Mouse (Mus musculus) adrenal gland, postnatal 10 days (tissue): Measurements from ENCODE around the gene Ube2k. TPM values are rescaled to one million over a fixed set of nuclear protein-coding genes. Genes with fewer than 3 reads are reported as not detected.
"Not testable (repeated sequence)": the region's sequence is repeated elsewhere in the genome, so short reads cannot be mapped to it uniquely, and the experiment has no call there.

Source experiments
- DNase-seq: peaks from one replicate; pipeline ENCODE4 v3.0.0; 2021; ENCODE audit warnings: mixed read lengths
- long read RNA-seq, 2 experiments: library from polyadenylated mRNA; stranded (forward); transcript quantifications; one replicate each; pipeline ENCODE4 v2.0.0; 2021
- total RNA-seq, 2 experiments: library from RNA; stranded (reverse); gene quantifications; 2 replicates each; pipeline ENCODE4 v1.2.3; 2021

Gene Ube2k
- 10 to 100 TPM; 91.1 to 92.7 TPM for total RNA-seq
- long read RNA-seq, experiment 1, full-length matches to known transcripts: 81 of 106 reads
- long read RNA-seq, experiment 1, partial matches to known transcripts: 18 of 106 reads
- long read RNA-seq, experiment 1, other reads (novel, unspliced or antisense): 7 of 106 reads
- long read RNA-seq, experiment 2, full-length matches to known transcripts: 56 of 73 reads
- long read RNA-seq, experiment 2, partial matches to known transcripts: 14 of 73 reads
- long read RNA-seq, experiment 2, other reads (novel, unspliced or antisense): 3 of 73 reads

DNA sequence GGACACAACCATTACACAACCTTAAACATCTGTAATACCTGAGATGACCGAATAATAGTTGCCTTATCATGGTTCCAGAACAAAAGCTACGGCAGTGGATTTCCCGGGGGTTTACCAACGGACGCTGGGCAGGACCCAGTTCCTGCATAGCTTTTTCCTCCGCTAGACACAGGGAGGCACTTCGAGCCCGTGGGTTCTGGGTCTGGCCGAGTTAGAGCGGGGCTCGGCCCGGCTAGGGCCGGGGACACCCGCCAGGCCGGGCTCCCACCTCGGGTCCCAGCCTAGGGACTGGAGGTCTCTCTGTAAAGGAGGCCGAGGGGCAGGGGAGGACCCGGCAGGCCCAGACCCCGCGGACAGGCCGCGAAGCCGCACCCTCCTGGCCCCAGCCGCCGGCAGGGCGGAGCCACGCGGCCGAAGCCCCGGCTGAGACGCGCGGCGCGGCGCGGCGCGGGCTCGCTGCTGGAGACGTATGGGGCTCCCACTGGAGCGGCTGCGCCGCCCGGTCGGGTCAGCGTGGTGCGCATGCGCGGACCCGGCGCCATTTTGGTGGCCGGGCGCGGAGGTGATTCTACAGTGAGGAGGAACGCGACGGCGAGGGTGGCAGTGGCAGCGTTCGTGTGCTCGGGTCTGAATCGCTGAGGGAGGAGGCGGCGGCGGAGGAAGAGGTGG, at the start of gene Ube2k, which contains the start of gene Smim14:
Ube2k (plus strand) TSS at position 483 of the 669 bp plus-strand sequence.
Smim14 (minus strand) TSS at position 434 of the 669 bp plus-strand sequence.
- DNase-seq: peak; percentile 96

DNA sequence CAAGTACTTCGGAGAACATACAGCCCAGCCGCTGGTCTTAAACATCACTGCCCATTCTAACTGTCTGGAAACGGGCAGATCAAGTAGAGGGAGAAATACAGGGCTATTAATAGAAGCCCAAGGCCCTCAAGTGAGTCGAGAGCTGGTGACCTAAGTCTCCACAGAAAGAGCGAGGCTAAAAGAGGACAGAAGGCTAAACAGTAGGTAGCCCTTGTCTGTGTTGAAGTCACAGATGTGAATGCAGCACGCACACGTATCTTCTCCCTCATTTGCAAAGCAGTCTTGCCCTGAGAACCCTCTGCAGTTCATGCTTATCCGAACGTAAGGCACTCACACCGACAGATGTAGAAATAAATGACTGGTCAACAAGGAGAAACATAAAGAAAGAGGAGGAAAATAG, 49.7 kb upstream of the Ube2k start:
- DNase-seq: no peak

DNA sequence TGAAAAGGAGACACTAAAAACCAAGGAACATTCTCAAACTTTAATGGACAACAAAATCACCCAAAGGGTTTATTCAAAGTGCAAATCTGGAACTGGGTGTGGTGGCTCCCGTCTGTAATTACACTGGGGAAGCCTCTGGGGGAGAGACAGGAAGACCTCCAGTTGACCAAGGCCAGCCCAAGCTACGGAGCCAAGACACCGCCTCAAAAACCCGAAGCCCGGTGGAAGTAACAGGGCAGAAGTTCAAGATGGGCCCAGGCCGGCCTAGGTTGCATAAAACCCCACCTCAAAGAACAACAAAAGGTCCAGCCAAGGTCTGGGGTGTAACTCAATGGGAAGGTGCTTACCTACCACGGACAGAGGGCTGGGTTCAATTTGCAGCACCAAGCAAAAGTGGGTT, 48.3 kb upstream of the Ube2k start:
- no peak for DNase-seq

DNA sequence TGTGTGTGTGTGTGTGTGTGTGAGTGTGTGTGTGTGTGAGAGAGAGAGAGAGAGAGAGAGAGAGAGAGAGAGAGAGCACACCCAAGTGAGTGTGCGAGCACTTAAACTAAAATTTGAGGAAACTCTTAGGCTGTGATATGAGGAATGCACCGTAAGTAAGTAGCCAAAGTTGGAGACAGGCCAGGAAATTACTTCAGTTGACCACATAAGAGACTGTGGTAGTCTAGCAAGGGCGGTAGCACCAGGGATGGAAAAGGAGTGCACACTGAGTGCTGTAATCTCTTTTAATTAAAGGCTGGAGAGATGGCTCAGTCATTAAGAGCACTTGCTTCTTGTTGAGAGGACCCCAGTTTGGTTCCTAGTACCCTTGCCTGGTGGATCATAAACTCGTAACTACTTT, 47.2 kb upstream of the Ube2k start:
- no peak for DNase-seq

DNA sequence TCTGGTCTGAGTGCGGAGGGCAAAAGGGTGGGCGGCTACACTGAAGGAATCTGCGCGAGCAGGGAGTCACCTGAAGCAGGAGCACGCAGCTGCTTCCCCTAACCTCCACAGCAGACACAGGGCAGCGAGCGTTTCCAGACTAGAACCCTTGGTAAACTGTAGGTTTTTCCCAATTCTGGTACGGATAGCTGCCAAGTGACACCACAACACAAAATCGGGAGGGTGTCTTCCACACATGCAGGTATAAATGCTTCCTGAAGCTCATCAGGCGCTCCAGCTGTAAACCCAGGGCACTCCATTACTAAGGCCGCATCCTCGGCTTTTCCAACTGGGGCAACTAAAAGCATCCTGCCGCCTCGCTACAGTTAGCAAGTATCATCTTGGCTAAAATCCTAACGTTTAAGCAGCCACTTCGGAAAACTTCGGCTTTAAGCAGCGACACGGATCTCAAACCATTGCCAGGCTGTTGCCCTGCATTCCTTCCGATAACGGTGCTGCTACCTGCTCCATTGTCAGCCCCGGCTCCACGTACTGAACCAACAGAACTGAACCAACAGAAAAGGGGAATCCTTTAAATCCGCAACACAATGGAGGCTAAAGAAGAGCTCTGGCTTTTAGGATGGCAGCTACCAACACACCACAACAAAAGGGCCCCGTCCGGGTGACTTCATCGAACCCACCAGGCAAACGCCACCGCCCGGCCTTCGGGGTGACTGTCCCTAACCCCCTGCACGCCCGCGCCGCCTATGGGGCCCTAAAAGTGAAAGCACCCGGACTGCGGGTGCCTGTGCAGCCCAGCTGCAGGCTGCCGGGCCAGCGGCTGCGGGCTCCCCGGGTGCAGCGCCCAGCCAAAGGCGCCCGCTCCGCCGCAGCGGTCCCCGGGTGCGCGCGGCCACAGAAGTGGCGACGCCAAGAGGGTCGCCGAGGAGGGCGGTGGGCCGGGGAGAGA, 45.0 kb upstream of the Ube2k start:
- peak; percentile 82 for DNase-seq

DNA sequence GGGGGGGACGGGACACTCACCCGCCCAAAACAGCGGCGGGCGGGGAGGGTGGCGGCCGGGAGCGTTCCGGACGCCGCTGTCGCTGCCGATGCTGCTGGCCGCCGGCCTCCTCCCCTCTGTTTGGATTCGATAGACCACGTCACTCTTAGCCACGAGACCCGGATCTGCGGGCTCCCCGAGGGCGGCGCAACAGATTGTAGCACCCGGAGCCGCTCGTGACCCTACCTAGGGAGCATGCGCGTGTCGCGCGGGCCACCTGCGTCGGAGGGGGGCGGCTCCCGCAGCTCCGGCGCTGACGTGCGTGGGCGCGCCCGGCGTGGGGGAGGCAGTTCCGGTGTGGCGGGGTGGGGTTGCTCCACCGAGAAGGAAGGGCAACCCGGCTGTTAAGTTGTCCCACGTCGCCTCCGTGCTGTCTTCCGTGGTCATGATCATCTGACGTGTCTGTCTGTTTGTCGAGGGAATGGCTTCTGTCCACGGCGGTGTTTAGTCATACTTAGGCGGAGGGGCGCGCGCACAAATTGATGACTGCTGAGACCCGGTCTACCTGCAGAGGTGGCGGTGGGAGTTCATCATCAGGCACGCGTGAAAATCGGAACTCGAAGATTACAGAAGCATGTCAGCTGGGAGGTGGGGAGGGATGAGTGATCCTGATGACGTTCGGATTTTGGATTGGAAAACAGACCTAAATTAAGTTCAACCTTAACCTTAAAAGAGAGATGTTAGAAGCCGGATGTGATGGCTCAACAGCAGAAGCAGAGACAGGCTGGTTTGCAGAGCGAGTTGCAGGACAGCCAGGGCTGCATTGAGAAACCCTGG, 44.1 kb upstream of the Ube2k start, which contains the start of gene Gm43552:
Gm43552 (minus strand) TSS at position 118 of the 816 bp plus-strand sequence.
- DNase-seq: peak; percentile 96

DNA sequence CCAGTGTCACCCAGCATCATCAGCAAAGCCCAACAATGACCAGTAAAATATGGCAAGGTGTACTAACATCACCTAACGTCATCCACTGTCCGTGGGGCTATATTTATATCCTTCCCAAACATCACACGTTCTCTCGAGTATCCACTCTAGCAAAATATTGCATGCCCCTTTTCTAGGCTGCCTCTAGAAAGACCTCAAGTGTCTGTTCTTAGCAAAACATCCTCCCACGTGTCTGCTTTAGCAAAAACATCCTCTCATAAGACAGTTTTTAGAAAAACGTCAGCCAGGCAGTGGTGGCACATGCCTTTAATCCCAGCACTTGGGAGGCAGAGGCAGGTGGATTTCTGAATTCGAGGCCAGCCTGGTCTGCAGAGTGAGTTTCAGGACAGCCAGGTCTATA, 36.8 kb upstream of the Ube2k start:
- no peak for DNase-seq

DNA sequence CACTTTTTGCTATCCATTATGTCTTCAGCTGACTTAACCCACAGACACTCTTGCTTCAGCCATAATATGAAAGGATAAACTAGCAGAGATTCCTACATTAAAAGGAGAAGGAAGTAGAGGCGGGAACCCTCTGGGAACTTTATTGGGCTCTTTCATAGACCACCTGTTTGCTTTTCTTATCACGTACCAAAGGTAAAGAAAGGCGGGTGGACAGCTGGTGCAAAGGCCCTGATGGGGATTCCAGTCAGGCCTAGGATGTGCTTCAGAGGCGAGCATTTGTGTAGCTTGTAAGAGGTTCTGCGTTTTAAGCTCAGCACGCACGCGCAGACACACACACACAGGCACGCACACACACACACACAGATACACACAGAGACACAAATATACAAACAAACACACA, 35.6 kb upstream of the Ube2k start:
- no peak for DNase-seq

DNA sequence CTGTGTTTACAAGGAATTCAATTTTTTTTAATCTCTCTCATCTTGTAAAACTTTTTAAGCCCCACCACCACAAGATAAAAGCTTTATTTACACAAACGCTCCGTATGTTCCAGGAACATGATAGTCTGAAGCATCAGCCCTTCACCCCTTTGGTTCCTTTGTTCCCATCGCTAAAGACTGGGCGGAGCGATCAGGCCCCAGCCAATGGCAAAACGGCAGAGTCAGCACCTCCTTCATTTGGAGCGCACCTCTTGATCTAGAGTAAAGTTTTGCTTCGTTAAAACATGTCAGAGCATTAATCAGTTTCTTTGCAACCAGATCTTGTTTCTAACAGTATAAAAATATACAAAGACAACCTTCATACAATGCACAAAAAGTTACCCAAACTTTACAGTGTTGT, 31.2 kb upstream of the Ube2k start:
- DNase-seq: peak; percentile 61

DNA sequence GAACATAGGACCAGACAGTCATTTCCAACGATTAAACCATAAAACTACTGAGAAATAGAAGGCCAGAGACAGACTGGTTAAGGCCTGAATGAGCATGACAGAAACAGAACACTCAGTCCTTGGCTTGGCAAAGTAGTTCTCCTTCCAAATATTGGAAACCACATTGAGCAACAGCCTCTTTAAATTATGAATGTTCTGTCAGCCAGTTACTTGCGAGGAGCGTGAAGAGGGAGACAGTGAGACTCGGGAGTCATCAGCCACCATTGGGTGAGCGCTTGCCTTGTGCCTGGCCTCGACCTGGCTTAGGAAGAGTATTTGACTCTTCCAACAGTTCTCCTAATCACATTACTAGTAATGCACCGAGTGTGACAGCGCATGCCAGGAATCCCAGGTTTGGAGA, 28.6 kb upstream of the Ube2k start:
- DNase-seq: peak; percentile 39

DNA sequence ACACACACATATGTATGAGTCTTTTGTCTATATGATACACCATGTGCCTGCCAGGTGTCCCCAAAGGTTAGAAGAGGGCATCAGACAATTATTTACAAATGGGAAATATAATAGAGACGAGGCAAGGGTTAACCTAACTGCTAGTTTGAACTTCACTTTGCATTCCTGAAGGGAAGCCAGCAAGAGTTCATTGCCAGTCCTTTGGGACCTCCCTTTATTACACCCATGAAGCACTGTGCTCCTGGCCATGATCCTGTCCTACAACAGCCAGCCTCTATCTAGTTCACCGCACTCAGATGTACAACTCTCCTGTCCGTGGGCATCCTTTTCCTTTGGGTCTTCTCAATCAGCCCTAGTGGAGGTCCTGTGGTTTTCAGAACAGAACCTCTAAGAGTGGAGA, 23.5 kb upstream of the Ube2k start:
- peak; percentile 18 for DNase-seq

DNA sequence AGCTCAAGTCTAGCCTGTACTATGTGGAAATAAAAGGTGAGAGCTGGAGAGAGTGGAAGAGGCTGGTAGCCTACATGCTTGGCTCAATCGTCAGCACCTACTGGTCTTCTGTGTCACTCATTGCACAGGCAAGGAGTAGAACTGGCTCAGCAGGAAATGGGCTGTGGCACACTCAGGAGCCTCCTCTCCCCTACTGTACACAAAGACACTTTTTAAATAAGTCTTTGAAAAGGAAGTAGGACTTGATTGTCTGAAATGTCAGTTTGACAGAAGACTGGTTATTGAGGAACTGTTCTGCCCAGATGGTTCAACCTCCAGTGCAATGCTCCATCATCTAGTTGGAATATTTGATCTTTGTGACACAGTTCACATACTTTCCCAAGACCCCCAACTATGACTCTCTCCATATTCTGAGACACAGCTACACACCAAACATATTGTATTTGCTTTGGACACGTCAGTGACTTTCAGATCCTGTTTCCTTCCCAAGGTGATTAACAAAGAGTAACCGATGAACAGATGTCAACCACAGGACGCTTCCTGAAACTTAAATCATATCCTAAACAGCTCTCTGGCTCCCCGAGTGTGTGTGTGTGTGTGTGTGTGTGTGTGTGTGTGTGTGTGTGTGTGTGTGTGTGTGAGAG, 22.3 kb upstream of the Ube2k start:
- no peak for DNase-seq

DNA sequence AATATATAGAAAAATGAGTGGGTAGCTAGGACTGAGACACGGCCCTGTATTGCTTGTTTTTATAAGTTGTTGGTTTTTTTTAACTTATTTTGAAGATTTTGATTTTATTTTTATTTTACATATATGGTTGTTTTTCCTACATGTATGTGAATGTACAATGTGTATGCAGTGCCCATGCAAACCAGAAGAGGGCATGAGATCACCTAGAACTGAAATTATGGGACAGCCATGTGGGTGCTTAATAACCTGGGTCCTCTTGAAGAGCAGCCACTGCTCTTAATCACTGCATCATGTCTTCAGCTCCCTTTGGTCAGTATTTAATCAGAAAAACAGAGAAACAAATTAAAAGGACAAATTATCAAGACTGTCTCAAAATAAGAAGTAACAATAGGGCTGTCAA, 15.2 kb upstream of the Ube2k start:
- DNase-seq: no peak

DNA sequence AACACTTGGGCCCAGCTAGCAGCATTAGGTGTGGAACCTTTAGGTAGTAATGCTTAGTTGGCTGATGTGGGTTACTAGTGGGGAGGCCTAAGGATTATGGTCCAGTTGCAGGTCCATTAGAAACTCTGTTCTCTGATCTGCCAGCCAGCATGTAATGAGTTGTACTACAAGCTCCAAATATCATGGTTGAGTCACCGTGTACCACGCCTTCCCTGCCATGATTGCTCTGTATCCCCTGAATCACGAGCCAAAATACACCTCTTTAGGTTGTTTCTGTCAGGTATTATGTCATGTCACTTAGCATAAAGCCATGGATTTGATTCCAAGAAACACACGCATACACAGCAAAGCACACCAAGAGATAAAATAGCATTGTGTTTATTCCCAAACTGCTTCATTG, 12.2 kb upstream of the Ube2k start:
- no peak for DNase-seq

DNA sequence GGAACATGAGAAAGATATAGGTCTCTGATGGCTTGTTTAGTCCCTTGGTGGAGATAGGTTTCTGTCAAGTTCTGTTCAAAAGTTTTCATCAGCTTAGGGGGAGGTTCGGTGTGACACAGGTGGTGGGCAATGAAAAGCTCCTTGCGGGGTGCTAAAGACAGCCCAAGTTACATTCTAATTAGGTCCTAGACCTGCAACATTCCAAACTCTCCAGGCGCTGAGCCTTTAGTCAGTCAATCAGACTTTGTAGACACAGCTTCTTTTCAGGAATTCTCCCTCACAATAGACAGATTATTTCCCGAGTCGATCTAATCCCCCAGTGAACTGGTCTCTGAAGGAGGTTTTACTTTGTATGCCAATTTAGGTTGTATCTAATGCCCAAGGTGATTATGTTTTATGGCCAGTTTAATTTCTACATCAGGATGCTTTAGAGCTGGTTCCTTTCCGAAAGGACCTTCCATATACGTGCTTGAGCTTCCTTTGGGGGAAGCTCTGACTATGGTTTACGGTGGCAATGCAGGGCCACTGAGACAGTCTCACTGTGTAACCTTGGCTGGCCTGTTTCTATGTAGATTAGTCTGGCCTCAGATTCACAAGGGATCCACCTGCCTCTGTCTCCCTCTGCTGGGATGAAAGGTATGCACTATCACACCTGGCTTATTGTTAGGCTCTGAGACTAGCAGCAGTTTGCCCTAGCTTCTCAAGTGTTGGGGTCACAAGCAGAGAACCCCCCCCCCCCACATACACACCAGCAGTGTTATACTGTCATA, 11.2 kb upstream of the Ube2k start:
- no peak for DNase-seq

DNA sequence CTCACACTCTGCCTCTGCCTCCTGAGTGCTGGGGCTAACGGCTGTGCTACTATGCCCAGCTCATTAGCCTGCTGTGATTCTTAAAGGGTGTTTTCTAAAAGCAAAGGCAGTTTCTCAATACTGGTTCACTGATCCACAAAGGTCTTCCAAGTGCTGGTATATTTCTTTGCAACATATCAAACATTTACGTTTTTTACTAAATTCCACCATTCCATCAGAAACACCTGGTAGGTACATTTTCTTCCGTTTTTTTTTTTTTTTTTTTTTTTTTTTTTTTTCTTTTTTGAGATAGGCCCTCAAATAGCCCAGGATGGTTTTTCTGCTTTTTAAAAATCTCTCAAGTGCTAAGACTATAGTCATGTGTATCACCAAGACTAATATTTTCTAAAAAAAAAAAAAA, 5.8 kb upstream of the Ube2k start:
- no peak for DNase-seq

DNA sequence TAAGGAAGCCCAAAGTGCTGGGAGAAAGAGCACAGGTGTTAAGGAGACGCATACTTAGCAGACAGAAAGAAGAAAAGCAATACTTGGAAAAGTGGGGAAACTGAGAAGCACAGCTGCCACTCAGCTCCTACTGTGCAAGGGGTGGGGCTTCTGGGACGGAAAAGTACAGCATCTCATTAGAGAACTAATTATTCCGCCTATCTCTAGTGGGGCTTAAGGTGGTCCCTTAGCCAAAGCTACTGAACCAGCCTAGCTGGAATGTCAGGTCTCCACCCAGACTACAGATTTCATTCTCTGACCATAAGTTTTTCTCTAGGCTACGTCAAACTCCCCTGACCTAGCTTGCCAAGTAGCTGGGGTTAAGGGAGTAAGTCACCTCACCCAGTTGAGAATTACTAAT, 2.5 kb upstream of the Ube2k start:
- DNase-seq: no peak

DNA sequence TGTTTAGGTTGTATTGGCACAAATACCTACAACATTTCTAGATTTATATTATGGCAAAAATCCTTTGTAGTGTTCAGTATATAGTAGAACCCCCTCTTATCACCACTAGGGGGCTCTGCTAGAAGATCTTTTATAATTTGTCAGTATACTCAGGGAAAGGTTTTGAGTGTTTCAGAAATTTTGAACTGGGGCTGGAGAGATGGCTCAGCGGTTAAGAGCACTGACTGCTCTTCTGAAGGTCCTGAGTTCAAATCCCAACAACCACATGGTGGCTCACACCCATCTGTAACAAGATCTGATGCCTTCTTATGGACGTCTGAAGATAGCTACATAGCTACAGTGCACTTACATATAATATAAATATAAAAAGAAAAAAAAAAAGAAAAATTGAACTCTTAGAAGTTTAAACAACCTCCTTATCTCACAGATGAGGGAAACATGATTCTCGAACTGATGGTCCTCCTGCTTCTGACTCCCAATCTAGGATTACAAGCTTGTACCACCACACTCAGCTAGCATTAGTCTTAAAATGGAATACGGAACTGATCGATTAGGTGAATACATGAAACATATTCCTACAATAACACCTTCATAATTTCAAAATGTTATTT, 1.5 kb upstream of the Ube2k start:
- peak; percentile 41 for DNase-seq

DNA sequence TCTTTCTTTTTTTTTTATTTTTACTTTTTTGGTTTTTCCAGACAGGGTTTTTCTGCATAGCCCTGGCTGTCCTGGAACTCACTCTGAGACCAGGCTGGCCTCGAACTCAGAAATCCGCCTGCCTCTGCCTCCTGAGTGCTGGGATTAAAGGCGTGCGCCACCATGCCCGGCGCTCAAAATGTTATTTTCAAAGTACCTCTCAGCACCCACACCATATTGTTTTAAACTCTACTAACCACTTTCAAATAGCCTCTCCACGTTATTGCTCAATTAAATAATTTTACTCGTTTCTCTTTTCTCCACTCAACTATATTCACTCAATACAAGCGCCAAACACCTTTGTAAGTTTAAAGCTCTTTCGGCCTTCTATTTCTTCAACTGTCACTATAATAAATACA, 966 bp upstream of the Ube2k start:
- DNase-seq: not testable (repeated sequence)

DNA sequence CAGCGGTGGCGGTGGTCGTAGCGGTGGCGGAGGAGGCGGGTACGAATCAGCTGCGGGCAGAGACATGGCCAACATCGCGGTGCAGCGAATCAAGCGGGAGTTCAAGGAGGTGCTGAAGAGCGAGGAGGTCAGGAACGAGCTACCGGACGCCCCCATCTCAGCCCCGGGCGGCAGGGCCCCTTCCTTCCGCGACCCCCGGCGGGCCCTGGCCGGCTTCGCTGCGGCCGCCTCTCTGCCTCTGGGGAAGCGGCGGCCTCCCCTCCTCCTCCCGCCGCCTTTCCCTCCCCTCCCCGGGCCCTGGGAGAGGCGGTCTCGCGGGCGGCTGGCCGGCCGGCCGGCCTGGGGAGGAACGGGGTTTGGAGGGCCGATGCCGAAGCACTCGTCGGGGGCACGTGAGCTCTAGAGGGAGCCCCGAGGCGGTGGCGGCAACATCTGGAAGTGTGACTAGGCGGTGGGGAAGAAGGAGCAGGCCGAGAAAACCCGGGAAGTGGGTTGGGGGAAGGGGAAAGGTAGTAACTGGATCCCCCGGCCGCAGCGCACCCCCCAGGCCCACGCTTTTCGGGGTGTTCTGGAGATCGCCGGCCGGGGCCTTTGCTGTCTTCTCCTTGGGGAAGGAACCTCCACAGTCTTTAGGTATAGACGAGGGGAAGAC, 513 bp downstream of the Ube2k start:
- DNase-seq: peak; percentile 74
